Mouse (Mus musculus) intestine, embryonic 14.5 days (tissue): ENCODE data around the gene Crebl2. TPM values are rescaled to one million over a fixed set of nuclear protein-coding genes. Genes with fewer than 3 reads are reported as not detected.

Experiments
- ATAC-seq: fragments of 200-750 bp; cut with Nextera tagmentation; replicated peaks from 2 replicates; pipeline ENCODE4 v1.8.0; 2017; ENCODE audit warnings: low read depth, moderate number of reproducible peaks, moderate TSS enrichment, moderate library complexity; ENCODE audit not compliant: low FRiP score, low TSS enrichment
- DNase-seq: peaks from one replicate; pipeline ENCODE4 v3.0.0-alpha.2; 2018; ENCODE audit warnings: low spot score
- H3K27ac ChIP-seq: fragments of 300-500 bp; sonication (generic); 2 replicates; pipeline ENCODE4 v1.5.1; 2014; ENCODE audit warnings: low read depth, mild to moderate bottlenecking, control low read depth
- H3K27me3 ChIP-seq: fragments of 300-500 bp; sonication (generic); replicated peaks from 2 replicates; pipeline ENCODE4 v1.6.1; 2014; ENCODE audit warnings: low read length, control low read depth; ENCODE audit not compliant: control insufficient read depth, insufficient read depth
- H3K36me3 ChIP-seq: fragments of 300-500 bp; sonication (generic); 2 replicates; pipeline ENCODE4 v1.6.1; 2014; ENCODE audit warnings: low read length, control low read depth; ENCODE audit not compliant: control insufficient read depth, insufficient read depth
- H3K4me1 ChIP-seq: fragments of 300-500 bp; sonication (generic); replicated peaks from 2 replicates; pipeline ENCODE4 v1.6.1; 2014; ENCODE audit warnings: low read length, control low read depth, mixed read lengths; ENCODE audit not compliant: control insufficient read depth, insufficient read depth
- H3K4me2 ChIP-seq: fragments of 300-500 bp; sonication (generic); 2 replicates; pipeline ENCODE4 v1.6.1; 2014; ENCODE audit warnings: low read length
- H3K4me3 ChIP-seq: fragments of 300-500 bp; sonication (generic); 2 replicates; pipeline ENCODE4 v1.5.1; 2014; ENCODE audit warnings: low read depth, low read length, control low read depth, mixed read lengths
- H3K9ac ChIP-seq: fragments of 300-500 bp; sonication (generic); 2 replicates; pipeline ENCODE4 v1.6.1; 2014; ENCODE audit warnings: mild to moderate bottlenecking, low read length
- H3K9me3 ChIP-seq: fragments of 300-500 bp; sonication (generic); 2 replicates; pipeline ENCODE4 v1.6.1; 2016; ENCODE audit warnings: low read length, control low read depth; ENCODE audit not compliant: control insufficient read depth
- WGBS: fragments of 180-500 bp; shearing (Covaris S2); extraction: QIAGEN DNeasy Blood & Tissue Kit; methylation state at CpG from one replicate; pipeline ENCODE4 v1.1.7; 2014; 5-methylcytosine and 5-hydroxymethylcytosine counted together
- polyA plus RNA-seq: library from polyadenylated mRNA; unstranded; fragments of >200 nt; fragmentation: Nextera tagmentation; extraction: Ambion mirVana; gene quantifications from 2 replicates; pipeline ENCODE4 v1.2.1, GENCODE M21; 2014

The Crebl2 gene
- polyA plus RNA-seq, 1 experiment from 2014 or later, result 2.3 TPM

DNA sequence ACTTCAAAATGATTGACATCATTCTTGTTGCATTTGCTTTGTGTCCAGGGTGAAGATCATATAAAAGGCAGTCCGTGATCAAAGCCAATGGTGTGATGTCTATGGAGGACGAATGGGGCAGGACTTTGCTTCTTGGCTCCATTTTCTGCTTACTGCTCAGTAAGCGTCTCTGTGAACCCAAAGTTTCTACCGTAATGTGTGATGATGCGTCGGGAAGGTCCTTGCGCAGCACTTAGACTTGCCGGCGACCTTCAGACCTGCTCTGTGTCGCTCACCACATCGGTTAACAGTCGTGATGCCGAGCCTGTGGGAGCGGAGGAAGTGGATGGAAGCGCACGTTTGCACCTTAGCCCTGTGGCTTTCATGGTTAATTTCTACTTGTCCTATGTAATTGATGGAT lies 26.0 kb downstream of the Crebl2 start:
- Histone ChIP-seq H3K4me2 (no peak overlapping the region), H3K36me3 (0 out of 2 replicates have a peak, but pooled peaks cover 7% of the 10 kb centered on the region), H3K9me3 (no peaks in the 10 kb centered on the region), H3K27me3 (no peaks in the 10 kb centered on the region), H3K9ac (no peak overlapping the region), H3K27ac (no peak overlapping the region), H3K4me1 (no peaks in the 10 kb centered on the region), H3K4me3 (no peak overlapping the region)
- DNase-seq, result no peak
- WGBS, result 89% methylated on average over 16 of the region's 16 CpGs
- ATAC-seq, result no peak

DNA sequence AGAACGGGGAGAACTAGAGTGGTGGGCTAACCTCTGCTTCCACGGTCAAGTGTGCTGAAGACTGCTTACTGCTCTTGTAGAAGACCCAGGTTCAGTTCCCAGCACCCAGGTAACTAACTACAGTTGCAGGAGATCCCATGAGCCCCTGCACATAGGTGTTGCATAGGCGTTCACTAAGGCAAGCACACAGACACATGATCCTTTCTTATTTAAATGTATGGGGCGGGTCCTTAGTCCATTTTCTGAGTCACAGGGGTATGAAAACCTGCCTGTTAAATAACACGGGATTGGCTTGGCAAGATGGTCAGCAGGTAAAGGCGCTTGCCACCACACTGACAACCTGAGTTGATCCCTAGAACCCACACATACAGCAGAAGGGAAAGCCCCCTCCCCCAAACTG lies 29.1 kb downstream of the Crebl2 start:
- DNase-seq, result no peak
- 92% methylated on average over 6 of the region's 6 CpGs for WGBS
- Histone ChIP-seq H3K9ac (no peak overlapping the region), H3K36me3 (0 out of 2 replicates have a peak, but pooled peaks cover 3% of the 10 kb centered on the region), H3K9me3 (no peaks in the 10 kb centered on the region), H3K27me3 (no peaks in the 10 kb centered on the region), H3K4me3 (no peak overlapping the region), H3K27ac (no peak overlapping the region), H3K4me2 (no peak overlapping the region), H3K4me1 (0 out of 2 replicates have a peak, but pooled peaks cover 9% of the 10 kb centered on the region)
- ATAC-seq, result no peak

DNA sequence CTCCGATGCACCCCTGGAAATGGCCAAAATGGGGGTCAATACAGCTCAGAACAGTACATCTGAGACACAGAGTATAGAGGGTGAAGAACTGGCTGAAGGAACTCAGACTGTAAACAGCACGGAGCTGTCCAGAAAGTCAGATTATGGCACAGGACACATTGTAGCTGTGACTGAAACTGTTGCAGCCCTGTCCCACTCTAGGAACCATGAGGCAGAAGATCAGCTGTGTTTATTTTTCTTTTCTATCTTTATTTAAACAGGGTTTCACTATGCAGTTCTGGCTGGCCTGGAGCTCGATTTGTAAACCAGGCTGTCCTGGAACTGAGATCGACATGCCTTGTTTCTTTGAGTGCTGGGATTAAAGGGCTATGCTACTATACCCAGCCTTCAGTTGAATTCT lies 30.3 kb downstream of the Crebl2 start:
- Histone ChIP-seq H3K9ac (no peak overlapping the region), H3K4me1 (0 out of 2 replicates have a peak, but pooled peaks cover 9% of the 10 kb centered on the region), H3K27ac (no peak overlapping the region), H3K4me3 (no peak overlapping the region), H3K36me3 (0 out of 2 replicates have a peak, but pooled peaks cover 3% of the 10 kb centered on the region), H3K9me3 (no peaks in the 10 kb centered on the region), H3K27me3 (no peaks in the 10 kb centered on the region), H3K4me2 (no peak overlapping the region)
- 30% methylated on average over 4 of the region's 4 CpGs for WGBS
- ATAC-seq, result no peak
- no peak for DNase-seq

DNA sequence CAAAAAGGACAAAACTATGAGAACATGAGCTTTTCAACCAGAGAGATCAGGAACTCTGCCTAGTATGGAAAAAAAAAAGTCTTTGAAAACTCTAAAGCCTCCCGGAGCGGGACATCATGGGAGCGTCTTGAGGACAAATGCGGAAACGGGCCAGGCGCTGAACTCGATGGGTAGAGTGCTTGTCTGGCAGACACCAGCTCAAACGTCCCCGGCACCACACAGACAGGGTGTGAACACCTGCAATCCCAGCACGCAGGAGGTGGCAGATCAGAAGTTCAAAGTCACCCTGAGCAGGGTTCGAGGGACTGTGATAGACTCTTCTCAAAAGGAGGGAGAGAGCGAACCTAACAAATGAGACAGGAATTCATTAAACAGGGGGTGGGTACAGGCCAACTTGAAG lies 31.4 kb downstream of the Crebl2 start:
- Histone ChIP-seq H3K27ac (no peak overlapping the region), H3K4me3 (no peak overlapping the region), H3K4me1 (0 out of 2 replicates have a peak, but pooled peaks cover 9% of the 10 kb centered on the region), H3K4me2 (no peak overlapping the region), H3K9ac (no peak overlapping the region), H3K36me3 (0 out of 2 replicates have a peak, but pooled peaks cover 3% of the 10 kb centered on the region), H3K27me3 (no peaks in the 10 kb centered on the region), H3K9me3 (no peaks in the 10 kb centered on the region)
- ATAC-seq, result no peak
- no peak for DNase-seq
- WGBS, result 87% methylated on average over 12 of the region's 12 CpGs

DNA sequence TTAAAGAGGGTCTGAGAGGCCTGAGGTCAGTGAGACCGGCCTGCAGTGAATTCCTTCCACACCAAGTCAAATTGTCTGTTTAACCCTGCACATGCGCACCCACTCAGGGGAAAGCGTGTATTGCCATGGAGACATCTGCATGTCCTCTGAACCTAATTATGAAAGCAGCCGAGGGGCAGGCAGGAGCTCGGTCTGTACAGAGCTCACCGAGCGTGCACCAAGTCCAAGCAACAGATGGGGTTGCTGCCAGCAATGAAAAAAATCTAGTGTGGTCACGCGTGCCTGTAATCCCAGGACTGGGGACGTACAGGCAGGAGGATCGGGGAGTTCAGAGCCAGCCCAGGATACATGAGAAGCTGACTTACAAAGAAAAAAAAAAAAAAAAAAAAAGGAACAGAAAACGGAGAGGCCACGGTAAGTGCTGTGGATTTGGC lies 32.7 kb downstream of the Crebl2 start:
- Histone ChIP-seq H3K27me3 (no peaks in the 10 kb centered on the region), H3K27ac (peak overlapping the region; percentile 67), H3K9me3 (no peaks in the 10 kb centered on the region), H3K4me3 (peak overlapping the region; percentile 31), H3K4me2 (peak overlapping the region; percentile 56), H3K36me3 (0 out of 2 replicates have a peak, but pooled peaks cover 2% of the 10 kb centered on the region), H3K9ac (peak overlapping the region; percentile 27), H3K4me1 (0 out of 2 replicates have a peak, but pooled peaks cover 9% of the 10 kb centered on the region)
- DNase-seq (peak; percentile 70), ATAC-seq (peak; percentile 51)
- 20% methylated on average over 13 of the region's 13 CpGs for WGBS

DNA sequence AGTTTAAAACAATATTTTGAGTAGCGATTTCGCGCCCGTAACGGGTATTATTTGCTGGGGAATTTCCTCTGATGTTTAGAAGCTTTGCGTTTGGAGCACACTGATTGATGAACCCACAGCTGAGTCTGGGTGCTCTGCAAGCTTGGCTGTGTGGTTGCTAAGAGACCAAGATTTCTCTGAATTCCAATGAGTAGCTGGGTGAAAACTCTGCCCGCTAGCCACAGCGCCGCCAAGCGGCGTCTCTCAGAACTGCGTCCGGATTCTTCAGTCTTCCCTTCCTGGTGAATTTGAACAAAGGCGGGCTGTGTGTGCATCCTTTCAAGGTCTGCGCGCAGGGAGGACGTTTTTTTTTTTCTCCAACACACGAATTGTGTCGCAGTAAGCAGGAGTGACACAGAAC lies 33.2 kb downstream of the Crebl2 start:
- WGBS, result under 1% methylated on average over 19 of the region's 19 CpGs
- no peaks in the 10 kb centered on the region for H3K36me3 ChIP-seq
- H3K9ac ChIP-seq, result peak overlapping the region; percentile 27
- peak overlapping the region; percentile 56 for H3K4me2 ChIP-seq
- H3K4me1 ChIP-seq, result 0 out of 2 replicates have a peak, but pooled peaks cover 9% of the 10 kb centered on the region
- peak; percentile 82 for ATAC-seq
- H3K9me3 ChIP-seq, result no peaks in the 10 kb centered on the region
- H3K27ac ChIP-seq, result peak overlapping the region; percentile 67
- H3K27me3 ChIP-seq, result no peaks in the 10 kb centered on the region
- DNase-seq, result peak; percentile 99
- H3K4me3 ChIP-seq, result peak overlapping the region; percentile 31

DNA sequence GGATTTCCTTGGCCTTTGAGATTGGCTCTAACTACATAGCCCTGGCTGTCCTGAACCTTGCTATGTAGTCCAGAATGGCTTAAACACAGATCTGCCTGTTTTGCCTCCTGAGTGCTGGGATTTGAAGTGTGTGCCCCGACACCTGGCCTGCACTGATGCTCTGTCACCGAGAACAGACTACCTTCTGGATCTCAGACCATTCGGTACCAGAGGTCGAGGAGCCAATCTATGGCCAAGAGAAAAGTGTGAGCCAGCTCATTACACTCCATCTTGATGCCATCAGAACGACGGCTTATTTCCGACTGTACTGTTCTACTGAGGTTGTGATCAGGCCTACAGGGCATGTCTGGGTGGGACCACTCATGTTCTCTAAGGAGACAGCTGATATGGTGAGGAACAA lies 36.2 kb downstream of the Crebl2 start:
- Histone ChIP-seq H3K4me3 (no peak overlapping the region), H3K9ac (no peak overlapping the region), H3K4me1 (0 out of 2 replicates have a peak, but pooled peaks cover 9% of the 10 kb centered on the region), H3K27ac (no peak overlapping the region), H3K9me3 (no peaks in the 10 kb centered on the region), H3K4me2 (no peak overlapping the region), H3K36me3 (peaks cover 7% of the 10 kb centered on the region; the same call in 1 of the 2 replicates), H3K27me3 (no peaks in the 10 kb centered on the region)
- DNase-seq (no peak), ATAC-seq (no peak)
- 88% methylated on average over 7 of the region's 7 CpGs for WGBS

DNA sequence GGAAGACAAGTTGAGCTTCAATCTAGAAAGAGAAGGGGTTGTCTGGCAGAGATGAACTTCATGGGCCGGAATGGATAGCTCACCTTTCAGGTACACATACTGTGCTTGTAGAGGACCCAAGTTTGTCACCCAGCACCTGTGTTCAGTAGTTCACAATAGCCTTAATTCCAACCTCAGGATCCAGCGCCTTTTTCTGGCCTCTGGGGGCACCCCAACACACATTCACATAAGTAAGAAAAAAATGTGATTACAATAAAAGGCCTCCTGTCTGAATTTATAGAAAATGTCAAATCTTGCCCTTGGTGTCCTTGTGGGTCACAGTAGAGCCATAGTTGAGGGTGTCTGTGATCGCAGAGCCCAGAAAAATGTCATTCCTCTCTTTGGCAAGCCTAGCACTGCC lies 37.4 kb downstream of the Crebl2 start:
- no peak for ATAC-seq
- 0 out of 2 replicates have a peak, but pooled peaks cover 6% of the 10 kb centered on the region for H3K4me1 ChIP-seq
- no peaks in the 10 kb centered on the region for H3K27me3 ChIP-seq

DNA sequence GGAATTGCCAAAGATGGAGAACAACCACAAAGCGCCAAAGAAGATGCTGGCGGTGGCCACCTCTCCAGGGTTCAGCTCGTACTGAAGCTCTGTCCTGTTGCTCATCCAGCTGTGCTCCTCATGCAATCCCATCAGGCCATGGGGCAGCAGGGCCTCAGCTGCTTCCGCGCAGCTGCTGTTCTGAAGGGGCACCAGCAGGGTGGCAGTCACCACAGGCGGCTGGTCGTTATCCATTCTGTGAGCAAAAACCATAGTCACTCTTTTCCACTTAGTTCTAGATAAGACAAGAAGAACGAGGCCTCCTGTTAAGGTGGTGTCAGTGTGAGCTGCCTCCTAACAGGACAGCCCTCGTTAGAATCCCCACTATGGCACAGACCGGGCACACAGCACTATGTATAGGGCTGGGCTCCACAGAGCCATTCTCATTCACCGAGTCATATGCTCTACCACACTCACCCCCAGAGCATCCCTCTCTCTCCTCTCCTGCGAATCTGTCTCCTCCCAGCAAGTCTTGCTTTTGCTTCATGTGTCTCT lies 40.3 kb downstream of the Crebl2 start:
- Histone ChIP-seq H3K9me3 (no peaks in the 10 kb centered on the region), H3K9ac (no peak overlapping the region), H3K4me1 (no peaks in the 10 kb centered on the region), H3K27me3 (no peaks in the 10 kb centered on the region), H3K4me2 (no peak overlapping the region), H3K27ac (no peak overlapping the region), H3K4me3 (no peak overlapping the region), H3K36me3 (peaks cover 7% of the 10 kb centered on the region; the same call in 1 of the 2 replicates)
- WGBS, result 90% methylated on average over 12 of the region's 12 CpGs
- ATAC-seq, result no peak
- DNase-seq, result no peak

More for the DNA sequence above, 37.4 kb downstream of the Crebl2 start:
- Histone ChIP-seq H3K36me3 (peaks cover 7% of the 10 kb centered on the region; the same call in 1 of the 2 replicates), H3K4me3 (no peak overlapping the region), H3K9ac (no peak overlapping the region), H3K27ac (no peak overlapping the region), H3K4me2 (no peak overlapping the region), H3K9me3 (no peaks in the 10 kb centered on the region)
- 90% methylated on average over 3 of the region's 3 CpGs for whole genome bisulfite sequencing
- DNase-seq, result no peak
